Mouse (Mus musculus) spleen, embryonic (tissue): Measurements from ENCODE around the gene Gm49383.

Source experiments
- CTCF ChIA-PET: fragments of 350-600 bp; sonication (Branson Sonifier 250); formaldehyde crosslinking; loops from one replicate; lab custom pipeline; 2022; lab: Charles Lee

Gm49383 gene

GRCm38 (mm10) chr12:69196444-69197377 is at the start of gene Gm49383:
Gene Gm49383, minus strand, starts transcription at chr12:69197104.
- CTCF ChIA-PET: no interaction called here

GRCm38 (mm10) chr12:69241771-69242431 is 45.0 kb upstream of the Gm49383 start:
- CTCF ChIA-PET: no interaction called here

DNA sequence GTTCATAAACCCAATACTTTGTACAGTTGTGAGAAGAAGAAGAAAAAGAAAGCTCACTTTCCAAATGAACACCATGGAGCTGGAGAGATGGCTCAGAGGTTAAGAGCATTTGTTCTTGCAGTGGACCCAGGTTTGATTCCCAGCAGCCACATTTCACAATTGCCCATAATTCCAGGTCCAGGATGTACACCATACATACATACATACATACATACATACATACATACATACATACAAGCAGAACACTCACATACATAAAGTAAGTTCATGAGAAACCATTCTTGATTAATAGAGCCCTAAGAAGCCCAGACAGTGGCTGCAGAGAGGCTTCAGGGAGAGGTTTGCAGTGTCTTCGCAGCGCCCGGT is 44.5 kb upstream of the Gm49383 start:
- CTCF ChIA-PET: interaction anchor here (0.6 to 0.7 kb wide), 2 partner anchors 54 to 604 kb away, joined by 3 read pairs; no protein-coding TSS in a partner anchor

GRCm38 (mm10) chr12:69240876-69241275 is 44.0 kb upstream of the Gm49383 start, which contains the start of gene Klhdc1:
Gene Klhdc1, plus strand, starts transcription at chr12:69241176.
- CTCF ChIA-PET: interaction anchor here (0.6 to 0.7 kb wide), 2 partner anchors 53 to 604 kb away, joined by 3 read pairs; no protein-coding TSS in a partner anchor

- CTCF ChIA-PET: no interaction called here
These were observed 41.4 kb upstream of the Gm49383 start for GRCm38 (mm10) chr12:69238284-69238683.

GRCm38 (mm10) chr12:69235782-69236181 is 38.9 kb upstream of the Gm49383 start:
- CTCF ChIA-PET: no interaction called here

- CTCF ChIA-PET: interaction anchor here (1.0 kb wide), 1 partner anchor 17 kb away, joined by 3 read pairs; no protein-coding TSS in a partner anchor
These were observed 32.3 kb upstream of the Gm49383 start for GRCm38 (mm10) chr12:69229251-69229650.

GRCm38 (mm10) chr12:69227776-69228466 is 31.0 kb upstream of the Gm49383 start, which contains the start of gene Pole2:
Gene Pole2, minus strand, starts transcription at chr12:69228195.
- CTCF ChIA-PET: interaction anchor here (0.6 kb wide), 1 partner anchor 82 kb away, joined by 6 read pairs; no protein-coding TSS in a partner anchor

DNA sequence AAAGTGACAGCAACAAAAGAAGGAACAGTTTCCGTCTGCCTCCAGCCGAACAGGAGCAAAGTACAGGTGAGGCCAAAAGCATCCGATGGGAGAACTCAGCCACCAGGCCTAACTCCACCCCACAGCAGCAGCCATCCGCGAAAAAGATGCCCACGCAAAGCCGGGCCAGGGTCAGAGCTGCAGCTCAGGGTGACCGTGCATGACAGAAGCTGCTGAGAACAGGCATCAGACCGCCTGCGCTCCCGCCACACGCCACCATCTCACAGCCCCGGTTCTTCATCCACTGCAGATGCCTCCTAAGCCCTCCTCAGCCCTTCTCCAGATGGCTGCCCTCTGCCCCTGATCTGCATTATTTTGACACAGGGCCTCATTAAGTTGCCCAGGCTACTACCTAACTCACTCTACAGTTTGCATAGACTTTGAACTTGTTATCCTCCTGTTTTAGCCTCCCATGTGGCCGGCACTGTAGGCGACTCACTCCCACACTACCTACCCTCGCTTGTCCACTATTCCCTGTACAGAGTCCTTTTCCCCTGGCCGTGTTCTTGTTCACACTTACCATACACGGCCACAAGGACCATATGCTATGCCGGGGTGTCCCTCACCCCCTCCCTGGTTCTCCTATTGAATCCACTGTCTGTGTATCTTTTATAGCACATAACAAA is 23.8 kb upstream of the Gm49383 start:
- CTCF ChIA-PET: no interaction called here

DNA sequence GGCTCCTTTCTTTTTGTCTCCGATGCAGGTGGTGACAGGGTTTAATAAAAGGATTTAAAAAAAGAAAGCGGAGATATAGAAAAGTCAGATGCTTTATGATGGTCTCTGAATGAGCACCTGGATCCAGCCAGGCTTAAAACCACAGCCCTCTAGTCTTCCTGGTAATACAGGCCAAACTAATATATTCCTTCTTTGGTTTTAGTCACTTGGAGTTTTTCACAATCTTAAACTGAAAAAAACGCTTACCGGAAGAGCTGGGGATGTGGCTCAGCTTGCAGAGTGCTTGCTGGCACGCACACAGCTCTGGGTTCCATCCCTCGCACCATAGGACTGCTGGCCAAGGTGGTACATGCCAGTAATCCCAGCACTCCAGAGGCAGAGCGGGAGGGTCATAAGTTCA is 19.7 kb upstream of the Gm49383 start:
- CTCF ChIA-PET: interaction anchor here (0.8 kb wide), 1 partner anchor 515 kb away, joined by 4 read pairs; no protein-coding TSS in a partner anchor

GRCm38 (mm10) chr12:69215000-69215785 is 18.3 kb upstream of the Gm49383 start:
- CTCF ChIA-PET: no interaction called here

GRCm38 (mm10) chr12:69214393-69214792 is 17.5 kb upstream of the Gm49383 start:
- CTCF ChIA-PET: no interaction called here

GRCm38 (mm10) chr12:69213186-69213777 is 16.4 kb upstream of the Gm49383 start:
- CTCF ChIA-PET: interaction anchor here (0.8 kb wide), 1 partner anchor 13 kb away, joined by 5 read pairs; no protein-coding TSS in a partner anchor

- CTCF ChIA-PET: interaction anchor here (0.7 kb wide), 1 partner anchor 308 kb away, joined by 3 read pairs; no protein-coding TSS in a partner anchor
These were observed 14.2 kb upstream of the Gm49383 start for GRCm38 (mm10) chr12:69211057-69211456.

DNA sequence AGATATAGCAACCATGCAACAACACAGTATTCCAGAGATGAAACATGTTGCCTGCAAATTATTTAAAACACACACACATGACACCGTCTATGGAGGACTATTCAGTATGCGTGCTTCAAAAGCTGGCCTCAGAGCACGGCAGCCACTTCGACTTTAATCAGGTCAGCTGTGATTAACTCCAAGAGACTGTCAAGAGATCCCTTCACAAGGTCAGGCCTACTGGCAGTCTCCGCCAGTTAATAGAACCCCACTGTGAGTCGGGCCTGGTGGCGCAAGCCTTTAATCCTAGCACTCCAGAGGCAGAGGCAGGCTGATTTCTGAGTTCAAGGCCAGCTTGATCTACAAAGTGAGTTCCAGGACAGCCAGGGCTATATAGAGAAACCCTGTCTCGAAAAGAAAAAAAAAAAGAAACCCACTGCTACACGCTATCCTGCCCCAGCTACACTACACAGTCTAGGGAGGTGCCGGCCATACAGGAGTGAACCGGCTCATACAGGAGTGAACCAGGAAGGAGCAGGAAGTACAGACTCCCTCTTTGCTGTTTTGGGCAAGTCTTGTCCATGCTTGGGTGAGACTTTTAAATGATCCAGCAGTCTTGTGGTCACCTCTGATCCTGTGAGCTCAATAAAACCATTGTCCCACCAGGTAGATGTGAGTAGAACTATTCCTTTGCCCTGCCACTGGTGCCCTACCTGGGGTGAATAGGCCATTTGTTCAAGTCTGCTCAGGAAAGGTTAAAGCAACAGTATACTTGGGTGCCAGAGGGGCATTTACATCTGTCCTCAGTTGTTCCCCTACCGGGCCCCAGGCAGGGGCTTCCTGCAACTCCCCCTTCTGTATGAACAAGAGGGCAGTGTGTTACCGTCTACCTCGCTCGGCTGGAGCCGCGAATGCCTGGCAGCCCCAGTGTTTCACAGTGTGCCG is 13.4 kb upstream of the Gm49383 start:
- CTCF ChIA-PET: interaction anchor here (0.5 to 0.6 kb wide), 2 partner anchors 20 to 143 kb away, joined by 3 to 17 read pairs; no protein-coding TSS in a partner anchor

DNA sequence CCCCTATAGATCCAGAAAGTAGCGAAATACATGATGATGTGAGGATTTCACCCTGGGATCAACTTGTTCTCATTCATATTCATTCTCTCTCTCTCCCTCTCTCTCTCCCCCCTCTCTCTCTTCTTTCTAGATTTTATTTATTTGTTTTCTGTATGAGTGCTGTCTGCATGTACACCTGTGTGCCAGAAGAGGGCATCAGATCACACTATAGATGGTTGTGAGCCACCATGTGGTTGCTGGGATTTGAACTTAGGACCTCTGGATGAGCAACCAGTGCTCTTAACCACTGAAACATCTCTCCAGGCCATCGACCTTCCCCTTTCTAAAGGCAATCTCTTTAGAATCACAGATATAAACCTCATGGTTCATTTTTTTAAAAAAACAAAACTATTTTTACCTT is 11.6 kb upstream of the Gm49383 start:
- CTCF ChIA-PET: no interaction called here

DNA sequence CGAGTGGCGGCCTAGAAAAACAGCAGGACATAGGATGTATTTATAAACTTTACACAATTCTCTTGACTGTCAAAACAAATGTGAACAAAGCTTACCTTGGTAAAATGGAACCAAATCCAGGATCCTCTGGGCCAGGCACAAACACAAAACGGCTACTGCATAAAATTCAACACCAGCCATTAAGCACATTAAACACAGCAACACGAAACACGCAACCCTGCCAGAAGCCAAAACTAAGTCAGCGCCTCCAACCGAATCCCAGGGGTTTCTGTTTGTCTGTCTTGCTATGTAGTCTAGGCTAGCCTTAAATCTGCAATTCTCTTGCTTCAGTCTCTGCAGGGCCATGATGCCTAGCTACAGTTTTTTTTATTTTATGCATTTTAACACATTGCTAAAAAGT is 11.0 kb upstream of the Gm49383 start:
- CTCF ChIA-PET: no interaction called here

- CTCF ChIA-PET: no interaction called here
These were observed 10.5 kb upstream of the Gm49383 start for GRCm38 (mm10) chr12:69207396-69207795.
